In genomic region chr3:27155051-27155855, GRCm38 (mm10) we compare ENCODE assay signal across 9 mouse cellular contexts. TPM values are rescaled to one million over a fixed set of nuclear protein-coding genes. Genes with fewer than 3 reads are reported as not detected.
DNase-seq lines count a peak whose midpoint lies in the region; ATAC-seq lines count a peak whose summit lies in the region.
"Had no signal": no experiment of that assay in that cellular context is flagged by ENCODE, and none has a peak within 500 bp of the region (broad histone marks: within the 10 kb centered on the region; RNA-seq: fewer than 3 reads in every experiment).

No protein-coding gene starts in this region.

- no peaks in the 10 kb centered on the region for H3K27me3 ChIP-seq in embryonic facial prominence, embryonic 15.5 days
- H3K27me3 ChIP-seq: neural tube, embryonic 13.5 days had no signal

- H3K9me3 ChIP-seq in embryonic facial prominence, embryonic 15.5 days (replicated peaks), result no peaks in the 10 kb centered on the region
- H3K9me3 ChIP-seq: neural tube, embryonic 13.5 days had no signal

- H3K27ac ChIP-seq in embryonic facial prominence, embryonic 15.5 days (replicated peaks), result peak overlapping the region; percentile 74
- H3K27ac ChIP-seq: neural tube, embryonic 13.5 days had no signal

- no peaks in the 10 kb centered on the region for H3K36me3 ChIP-seq in embryonic facial prominence, embryonic 15.5 days
- H3K36me3 ChIP-seq: neural tube, embryonic 13.5 days had no signal

- no peak for ATAC-seq in embryonic facial prominence, embryonic 15.5 days (ENCODE audit: insufficient number of reproducible peaks, low FRiP score, low TSS enrichment, low read depth)

- peak; percentile 11 for DNase-seq in ovary, postnatal 14 days (ENCODE audit: low spot score)
- DNase-seq in ovary, postnatal 10 days (ENCODE audit: low spot score), result no peak
- DNase-seq in kidney, postnatal 10 days, result peak; percentile 70
- peak; percentile 81 for DNase-seq in lung, postnatal 36 days
- DNase-seq in layer of hippocampus, postnatal 25 days (ENCODE audit: extremely low spot score in 1 of 2, low spot score in 1 of 2), result no peak
- DNase-seq in ovary, postnatal 36 days (ENCODE audit: low spot score), result no peak
- DNase-seq in adrenal gland, postnatal 4 days (ENCODE audit: low spot score in 2 of 2), result no peak

- no peak overlapping the region for H3K4me2 ChIP-seq in embryonic facial prominence, embryonic 15.5 days (replicated peaks)

- H3K4me3 ChIP-seq in embryonic facial prominence, embryonic 15.5 days (replicated peaks), result no peak overlapping the region

- H3K9ac ChIP-seq in embryonic facial prominence, embryonic 15.5 days, result no peak overlapping the region

- peaks cover 19% of the 10 kb centered on the region for H3K4me1 ChIP-seq in embryonic facial prominence, embryonic 15.5 days

- 14% methylated on average over 6 of the region's 6 CpGs for WGBS in embryonic facial prominence, embryonic 15.5 days

RNA-seq across cellular contexts. Expression of gene Ect2, which starts 1.6 kb away (rescaled TPM):
- polyA plus RNA-seq in embryonic facial prominence, embryonic 15.5 days (2015; fragmentation: Nextera tagmentation; extraction: Ambion mirVana), result 33.5 and 33.8 TPM in 2 replicates
- 1 to 10 TPM; 1.0 to 1.5 TPM for total RNA-seq in layer of hippocampus, postnatal 25 days (2021)
- total RNA-seq in adrenal gland, postnatal 4 days (2021), result 10 to 100 TPM; 20.6 to 26.5 TPM

RNA-seq across cellular contexts. Expression of gene Nceh1, which starts 27.5 kb away (rescaled TPM):
- polyA plus RNA-seq in embryonic facial prominence, embryonic 15.5 days (2015; fragmentation: Nextera tagmentation; extraction: Ambion mirVana), result 4.0 and 5.4 TPM in 2 replicates
- total RNA-seq in layer of hippocampus, postnatal 25 days (2021), result 100 to 1,000 TPM; 106 to 108 TPM
- 100 to 1,000 TPM; 103 to 113 TPM for total RNA-seq in adrenal gland, postnatal 4 days (2021)

Comparison
In these comparisons a context has a peak if more than half of its experiments do, and no peak if none do; other contexts are left out.
1. DNase-seq: peak in ovary, postnatal 14 days (single experiment), kidney, postnatal 10 days (single experiment) and lung, postnatal 36 days (single experiment); none in ovary, postnatal 10 days (single experiment), layer of hippocampus, postnatal 25 days (0 of 2), ovary, postnatal 36 days (single experiment) and adrenal gland, postnatal 4 days (0 of 2).
2. RNA of gene Ect2, which starts 1.6 kb away (total RNA-seq): 20.6 to 26.5 TPM in adrenal gland, postnatal 4 days; 1.0 to 1.5 TPM in layer of hippocampus, postnatal 25 days; every median in the first group is over 4 times any median in the second.